Mouse (Mus musculus): Measurements from ENCODE around the gene Nol3.

DNA sequence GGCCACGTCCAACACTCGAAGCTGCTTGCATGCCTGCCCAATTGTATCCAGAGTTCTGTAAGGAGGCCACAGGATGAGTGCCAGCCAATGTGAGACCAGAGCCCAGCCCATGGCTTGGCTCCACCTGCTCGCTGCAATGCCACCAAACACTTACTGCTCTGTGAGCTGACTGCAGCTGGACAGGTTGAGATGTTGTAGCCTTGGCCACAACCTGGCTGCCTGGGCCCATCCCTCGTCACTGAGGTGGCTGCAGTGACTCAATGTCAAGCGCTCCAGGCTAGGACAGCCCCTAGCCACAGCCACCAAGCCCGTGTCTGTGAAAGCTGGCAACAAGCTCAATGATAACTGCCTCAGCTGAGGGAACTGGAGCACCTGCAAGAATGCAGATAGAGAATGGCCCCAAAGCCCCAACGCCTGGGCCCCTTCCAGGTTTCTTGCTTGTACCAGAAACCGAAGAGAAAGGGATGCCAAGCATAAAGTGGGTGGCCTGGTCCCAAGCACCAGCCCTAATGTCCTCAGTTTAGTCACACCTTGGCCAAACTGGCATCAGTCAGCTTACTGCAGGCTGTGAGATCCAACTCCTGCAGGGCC is 37.0 kb downstream of the Nol3 start:
- TF ChIP-seq EP300 (optimal IDR thresholded peaks at IDR 0.05) (no peak), CTCF (IDR thresholded peaks at IDR 0.05; ENCODE audit: low read depth) (no peak)

Data from stomach, postnatal 0 days (tissue).